Mouse (Mus musculus): ENCODE data around the gene Inpp5a. TPM values are rescaled to one million over a fixed set of nuclear protein-coding genes. Genes with fewer than 3 reads are reported as not detected.
A peak's percentile ranks its signal among the peaks of the same experiment; 100 is the strongest.

Gene Inpp5a
- polyA plus RNA-seq, 1 experiment from 2014 or later = 25.4 TPM

DNA sequence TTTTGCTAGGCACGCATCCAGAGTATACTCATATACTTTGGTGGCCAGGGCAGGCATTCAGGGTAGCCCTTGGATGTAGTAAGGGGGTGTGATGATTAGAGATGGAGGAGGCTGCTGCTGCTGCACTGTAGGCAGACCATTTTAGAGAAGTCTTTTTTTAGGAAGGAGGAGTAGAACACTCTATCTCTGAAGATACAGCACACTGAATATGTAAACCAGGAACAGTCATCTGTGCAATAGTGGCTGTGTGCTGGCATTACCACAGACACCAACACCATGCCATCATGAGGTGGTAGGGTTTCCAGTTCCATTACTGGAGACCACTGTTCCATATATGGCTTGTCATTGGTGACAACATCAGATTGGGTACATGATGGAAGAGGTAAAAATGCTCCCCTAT, 83.1 kb downstream of the Inpp5a start:
- Histone ChIP-seq H3K9me3 (ENCODE audit: control insufficient read depth, low read length) (no peaks in the 10 kb centered on the region), H3K27ac (replicated peaks) (no peak overlapping the region), H3K4me2 (replicated peaks; ENCODE audit: low read depth) (no peak overlapping the region), H3K9ac (ENCODE audit: low read length) (no peak overlapping the region), H3K4me3 (ENCODE audit: low read depth, low read length) (no peak overlapping the region), H3K4me1 (replicated peaks; ENCODE audit: control insufficient read depth, insufficient read depth) (peaks cover 16% of the 10 kb centered on the region; the same call in 1 of the 2 replicates), H3K27me3 (ENCODE audit: control insufficient read depth, insufficient read depth, low read length) (no peaks in the 10 kb centered on the region), H3K36me3 (ENCODE audit: control insufficient read depth, insufficient read depth, low read length) (no peaks in the 10 kb centered on the region)
- TF ChIP-seq EP300 (optimal IDR thresholded peaks at IDR 0.05) (no peak), CTCF (IDR thresholded peaks at IDR 0.05; ENCODE audit: low read depth) (no peak)
- DNase-seq (ENCODE audit: low spot score) (no peak), ATAC-seq (ENCODE audit: low FRiP score, low TSS enrichment) (no peak)
- WGBS = 80% methylated on average over 1 of the region's 1 CpGs

DNA sequence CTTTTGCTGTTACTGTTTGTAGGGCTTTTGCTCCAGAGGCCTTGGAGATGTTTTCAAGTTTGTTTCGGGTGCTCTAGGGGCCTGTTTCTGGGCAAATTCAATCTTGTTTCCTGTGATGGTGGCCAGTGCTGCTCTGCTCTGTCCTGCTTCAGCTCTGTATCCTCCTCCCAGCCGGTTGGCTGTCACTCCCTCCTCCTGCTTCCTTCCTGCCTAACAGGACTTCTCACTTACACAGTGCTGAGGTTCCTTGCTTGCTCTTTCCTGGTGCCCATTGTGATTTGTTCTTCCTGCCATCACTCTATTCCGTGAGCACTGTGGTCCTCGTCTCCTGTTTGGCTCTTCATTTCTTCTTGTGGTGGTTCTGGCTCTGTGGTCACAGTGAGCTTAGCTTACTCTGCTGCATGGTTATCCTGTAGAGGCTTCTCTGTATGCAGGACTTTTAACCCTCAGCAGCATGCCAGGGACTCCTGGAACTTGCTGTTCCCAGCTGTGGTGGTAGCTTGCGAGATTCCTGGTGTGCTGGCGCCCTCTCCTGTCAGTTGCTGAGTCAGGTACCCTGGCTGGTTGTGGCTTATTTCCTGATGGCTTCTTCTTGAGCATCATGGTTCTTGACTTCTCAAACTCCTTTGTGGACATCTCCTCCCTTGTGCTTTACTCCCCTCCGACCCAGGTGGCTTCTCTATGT, 84.1 kb downstream of the Inpp5a start:
- Histone ChIP-seq H3K27me3 (ENCODE audit: control insufficient read depth, insufficient read depth, low read length) (no peaks in the 10 kb centered on the region), H3K4me3 (ENCODE audit: low read depth, low read length) (no peak overlapping the region), H3K9me3 (ENCODE audit: control insufficient read depth, low read length) (no peaks in the 10 kb centered on the region), H3K4me1 (replicated peaks; ENCODE audit: control insufficient read depth, insufficient read depth) (peaks cover 10% of the 10 kb centered on the region; the same call in 1 of the 2 replicates), H3K9ac (ENCODE audit: low read length) (0 out of 2 replicates have a peak overlapping the region, but pooled peaks have one; percentile 13), H3K27ac (replicated peaks) (peak overlapping the region; percentile 5), H3K36me3 (ENCODE audit: control insufficient read depth, insufficient read depth, low read length) (no peaks in the 10 kb centered on the region), H3K4me2 (replicated peaks; ENCODE audit: low read depth) (no peak overlapping the region)
- WGBS = 16% methylated on average over 7 of the region's 7 CpGs
- DNase-seq (ENCODE audit: low spot score) (peak; percentile 90), ATAC-seq (ENCODE audit: low FRiP score, low TSS enrichment) (peak; percentile 74)
- TF ChIP-seq CTCF (IDR thresholded peaks at IDR 0.05; ENCODE audit: low read depth) (peak; percentile 93), EP300 (optimal IDR thresholded peaks at IDR 0.05) (no peak)

DNA sequence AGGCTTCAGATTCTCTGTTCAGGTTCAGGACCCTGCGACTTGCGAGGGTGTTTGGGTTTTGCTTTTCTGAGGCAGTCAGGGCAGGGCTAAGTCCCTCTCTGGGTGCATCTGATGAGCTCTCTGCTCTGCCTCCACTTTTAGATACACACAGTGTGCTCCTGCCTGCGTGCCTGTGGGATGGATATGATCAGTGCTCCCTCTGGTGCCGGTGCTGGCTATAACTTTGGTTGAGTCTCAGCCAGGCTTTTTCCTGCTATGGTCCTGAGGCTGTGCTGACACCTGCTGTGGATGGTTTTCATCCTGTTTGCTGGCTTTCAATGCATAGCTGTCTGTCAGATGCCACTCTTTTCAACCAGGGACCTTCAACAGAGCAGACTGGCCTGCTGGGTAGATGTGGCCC, 87.0 kb downstream of the Inpp5a start:
- H3K4me2 ChIP-seq (replicated peaks; ENCODE audit: low read depth) = no peak overlapping the region
- no peak overlapping the region for H3K27ac ChIP-seq (replicated peaks)
- H3K9ac ChIP-seq (ENCODE audit: low read length) = no peak overlapping the region
- H3K4me1 ChIP-seq (replicated peaks; ENCODE audit: control insufficient read depth, insufficient read depth) = 0 out of 2 replicates have a peak, but pooled peaks cover 7% of the 10 kb centered on the region
- H3K36me3 ChIP-seq (ENCODE audit: control insufficient read depth, insufficient read depth, low read length) = no peaks in the 10 kb centered on the region
- no peaks in the 10 kb centered on the region for H3K27me3 ChIP-seq (ENCODE audit: control insufficient read depth, insufficient read depth, low read length)
- H3K4me3 ChIP-seq (ENCODE audit: low read depth, low read length) = no peak overlapping the region
- TF ChIP-seq CTCF (IDR thresholded peaks at IDR 0.05; ENCODE audit: low read depth) (peak; percentile 71), EP300 (optimal IDR thresholded peaks at IDR 0.05) (no peak)
- no peaks in the 10 kb centered on the region for H3K9me3 ChIP-seq (ENCODE audit: control insufficient read depth, low read length)
- 46% methylated on average over 4 of the region's 4 CpGs for WGBS
- no peak for DNase-seq (ENCODE audit: low spot score)
- no peak for ATAC-seq (ENCODE audit: low FRiP score, low TSS enrichment)

DNA sequence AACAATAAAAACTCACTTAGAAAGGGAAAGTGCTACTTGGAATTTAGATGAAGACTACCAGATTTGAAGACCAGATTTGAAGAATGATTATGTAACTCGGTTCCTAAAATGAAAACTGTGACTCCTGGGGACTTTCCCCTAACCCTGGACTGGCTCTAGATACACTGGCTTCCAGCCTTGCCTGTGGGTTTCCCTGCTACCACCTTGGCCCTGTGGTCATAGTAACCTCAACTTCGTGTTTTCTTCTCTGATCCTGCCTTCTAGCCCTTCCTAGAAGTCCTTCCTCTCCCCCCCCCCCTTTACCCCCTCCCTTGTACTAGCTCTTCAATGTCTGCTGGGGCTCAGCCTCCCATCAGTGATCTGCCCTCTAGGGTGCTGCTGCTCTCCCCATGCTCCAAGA, 87.8 kb downstream of the Inpp5a start:
- no peak overlapping the region for H3K9ac ChIP-seq (ENCODE audit: low read length)
- WGBS = 43% methylated on average over 2 of the region's 2 CpGs
- TF ChIP-seq CTCF (IDR thresholded peaks at IDR 0.05; ENCODE audit: low read depth) (no peak), EP300 (optimal IDR thresholded peaks at IDR 0.05) (no peak)
- H3K27me3 ChIP-seq (ENCODE audit: control insufficient read depth, insufficient read depth, low read length) = no peaks in the 10 kb centered on the region
- peaks cover 3% of the 10 kb centered on the region; the same call in 1 of the 2 replicates for H3K36me3 ChIP-seq (ENCODE audit: control insufficient read depth, insufficient read depth, low read length)
- DNase-seq (ENCODE audit: low spot score) (no peak), ATAC-seq (ENCODE audit: low FRiP score, low TSS enrichment) (no peak)
- H3K9me3 ChIP-seq (ENCODE audit: control insufficient read depth, low read length) = no peaks in the 10 kb centered on the region
- H3K4me1 ChIP-seq (replicated peaks; ENCODE audit: control insufficient read depth, insufficient read depth) = 0 out of 2 replicates have a peak, but pooled peaks cover 7% of the 10 kb centered on the region
- no peak overlapping the region for H3K27ac ChIP-seq (replicated peaks)
- H3K4me2 ChIP-seq (replicated peaks; ENCODE audit: low read depth) = no peak overlapping the region
- no peak overlapping the region for H3K4me3 ChIP-seq (ENCODE audit: low read depth, low read length)

DNA sequence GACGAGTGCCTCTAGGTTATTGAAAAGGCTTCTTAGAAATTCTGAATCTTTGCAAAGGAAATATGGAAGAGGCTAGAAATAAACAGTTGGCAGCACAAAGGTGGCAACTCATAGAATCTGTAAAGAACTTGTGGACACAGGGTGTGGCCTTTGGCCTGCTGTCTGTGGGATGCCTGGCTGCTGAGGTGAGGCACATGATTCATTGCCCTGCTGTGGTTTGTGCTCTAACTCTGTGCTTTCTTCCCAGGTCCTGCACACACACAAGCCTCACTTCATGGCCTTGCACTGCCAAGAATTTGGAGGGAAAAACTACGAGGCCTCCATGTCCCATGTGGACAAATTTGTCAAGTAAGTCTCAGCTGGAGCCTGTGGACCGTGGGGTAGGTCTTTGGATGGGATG, 88.8 kb downstream of the Inpp5a start:
- ATAC-seq (ENCODE audit: low FRiP score, low TSS enrichment) (peak; percentile 50), DNase-seq (ENCODE audit: low spot score) (no peak)
- Histone ChIP-seq H3K4me2 (replicated peaks; ENCODE audit: low read depth) (no peak overlapping the region), H3K27ac (replicated peaks) (no peak overlapping the region), H3K4me1 (replicated peaks; ENCODE audit: control insufficient read depth, insufficient read depth) (no peaks in the 10 kb centered on the region), H3K9ac (ENCODE audit: low read length) (no peak overlapping the region), H3K4me3 (ENCODE audit: low read depth, low read length) (no peak overlapping the region), H3K27me3 (ENCODE audit: control insufficient read depth, insufficient read depth, low read length) (no peaks in the 10 kb centered on the region), H3K9me3 (ENCODE audit: control insufficient read depth, low read length) (no peaks in the 10 kb centered on the region), H3K36me3 (ENCODE audit: control insufficient read depth, insufficient read depth, low read length) (peaks cover 5% of the 10 kb centered on the region; the same call in 1 of the 2 replicates)
- TF ChIP-seq EP300 (optimal IDR thresholded peaks at IDR 0.05) = no peak
- TF ChIP-seq CTCF (IDR thresholded peaks at IDR 0.05; ENCODE audit: low read depth) = no peak
- 62% methylated on average over 3 of the region's 3 CpGs for WGBS

DNA sequence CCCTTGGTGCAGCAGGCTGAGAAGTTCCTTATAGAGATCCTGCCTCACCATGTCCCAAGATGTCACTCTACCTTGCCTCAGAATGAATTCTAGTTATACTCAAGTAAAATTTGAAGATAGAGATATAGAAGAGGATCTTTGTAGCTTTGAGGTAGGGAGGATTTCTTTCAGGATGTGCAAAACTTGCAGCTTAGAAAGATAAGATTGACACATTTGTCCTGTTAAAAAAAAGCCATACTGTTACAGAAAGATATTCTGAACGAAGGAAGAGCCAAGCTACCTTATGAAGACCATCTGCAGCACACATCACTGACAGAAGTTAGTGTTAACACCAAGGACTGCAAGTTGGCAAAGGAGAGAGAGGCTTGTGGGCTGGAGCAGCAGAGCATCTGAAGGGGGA, 90.2 kb downstream of the Inpp5a start:
- DNase-seq (ENCODE audit: low spot score) = no peak

More for the DNA sequence above, 90.2 kb downstream of the Inpp5a start:
- Histone ChIP-seq H3K9me3 (ENCODE audit: control insufficient read depth, low read length) (no peaks in the 10 kb centered on the region), H3K4me1 (replicated peaks; ENCODE audit: control insufficient read depth, insufficient read depth) (no peaks in the 10 kb centered on the region), H3K4me2 (replicated peaks; ENCODE audit: low read depth) (no peak overlapping the region), H3K27ac (replicated peaks) (no peak overlapping the region), H3K9ac (ENCODE audit: low read length) (no peak overlapping the region), H3K4me3 (ENCODE audit: low read depth, low read length) (no peak overlapping the region), H3K36me3 (ENCODE audit: control insufficient read depth, insufficient read depth, low read length) (peaks cover 5% of the 10 kb centered on the region; the same call in 1 of the 2 replicates), H3K27me3 (ENCODE audit: control insufficient read depth, insufficient read depth, low read length) (no peaks in the 10 kb centered on the region)
- WGBS = 73% methylated on average over 1 of the region's 1 CpGs
- no peak for ATAC-seq (ENCODE audit: low FRiP score, low TSS enrichment)
- TF ChIP-seq CTCF (IDR thresholded peaks at IDR 0.05; ENCODE audit: low read depth) (no peak), EP300 (optimal IDR thresholded peaks at IDR 0.05) (no peak)
